Mouse (Mus musculus): ENCODE measurements around the gene 4930539E08Rik.

4930539E08Rik gene

DNA sequence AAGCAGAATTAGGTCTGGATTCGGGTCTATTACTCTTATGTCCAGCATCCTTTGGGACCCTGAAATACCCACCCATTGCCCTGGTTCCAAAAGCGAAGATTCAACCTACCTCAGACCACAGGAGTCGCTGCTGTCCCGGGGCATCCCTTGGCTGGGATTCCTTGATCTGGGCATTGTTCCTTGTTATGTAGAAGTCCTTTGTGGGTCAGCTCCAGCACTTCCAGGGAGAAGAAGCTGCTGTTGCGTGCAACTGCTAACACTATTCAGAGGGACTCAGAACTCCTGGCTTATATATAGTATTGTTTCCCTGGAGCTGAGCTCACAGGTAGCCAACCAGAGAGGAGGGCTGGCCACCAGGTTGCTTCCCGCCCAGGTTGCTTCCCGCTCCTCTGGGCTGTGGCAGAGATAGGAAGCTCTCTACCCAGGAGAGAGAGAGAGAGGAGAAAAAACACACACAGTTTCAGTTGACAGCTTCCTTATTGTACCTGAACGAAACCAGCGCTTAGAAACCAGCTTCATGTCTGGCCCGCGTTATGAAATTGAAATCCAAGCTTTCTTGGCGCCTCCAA, at the start of gene 4930539E08Rik:
Gene 4930539E08Rik, minus strand, starts transcription at position 265 of the 569 bp plus-strand sequence.
- DNase-seq (ENCODE audit: low spot score), result no peak

DNA sequence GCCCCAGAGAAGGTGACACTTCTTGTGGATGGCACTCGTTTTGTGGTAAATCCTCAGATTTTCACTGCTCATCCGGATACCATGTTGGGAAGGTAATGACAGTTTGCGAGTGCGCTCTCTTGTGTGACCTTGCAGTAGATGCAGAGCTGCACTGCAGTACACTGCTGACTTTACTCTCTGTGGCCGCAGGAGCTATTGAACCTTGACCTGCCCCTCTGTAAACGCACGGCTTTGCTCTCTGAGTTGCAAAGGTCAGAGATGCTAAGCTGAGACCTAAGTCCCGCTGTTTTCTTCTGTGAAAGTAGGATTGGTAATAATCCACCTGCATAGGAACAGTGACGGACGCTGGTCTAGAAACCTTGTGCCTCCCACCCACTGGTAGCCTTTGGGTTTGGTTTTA, 46.5 kb upstream of the 4930539E08Rik start:
- DNase-seq (ENCODE audit: low spot score), result no peak

- no peak for DNase-seq (ENCODE audit: low spot score)
Observed at GRCm38 (mm10) chr17:28960597-28960996, 45.5 kb upstream of the 4930539E08Rik start.

DNA sequence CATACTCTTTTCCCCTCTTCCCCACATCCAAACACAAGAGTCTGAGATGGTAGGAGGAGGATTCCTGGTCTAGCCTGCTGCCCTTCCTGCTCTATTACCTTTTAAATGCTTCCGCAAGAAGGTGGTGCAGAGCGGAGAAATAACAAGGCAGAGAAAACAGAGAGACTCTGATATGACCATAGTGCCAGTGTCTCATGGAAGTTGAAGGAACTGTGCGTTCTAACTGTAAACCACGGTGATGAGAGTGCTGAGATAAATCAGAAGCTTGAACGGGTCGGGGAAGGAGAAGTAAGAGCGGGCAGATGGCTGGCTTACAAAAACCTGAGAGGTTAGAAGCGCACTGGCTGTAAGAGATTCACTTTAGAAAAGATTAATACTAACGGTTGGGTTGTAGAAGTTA, 39.3 kb upstream of the 4930539E08Rik start:
- DNase-seq (ENCODE audit: low spot score), result no peak

DNA sequence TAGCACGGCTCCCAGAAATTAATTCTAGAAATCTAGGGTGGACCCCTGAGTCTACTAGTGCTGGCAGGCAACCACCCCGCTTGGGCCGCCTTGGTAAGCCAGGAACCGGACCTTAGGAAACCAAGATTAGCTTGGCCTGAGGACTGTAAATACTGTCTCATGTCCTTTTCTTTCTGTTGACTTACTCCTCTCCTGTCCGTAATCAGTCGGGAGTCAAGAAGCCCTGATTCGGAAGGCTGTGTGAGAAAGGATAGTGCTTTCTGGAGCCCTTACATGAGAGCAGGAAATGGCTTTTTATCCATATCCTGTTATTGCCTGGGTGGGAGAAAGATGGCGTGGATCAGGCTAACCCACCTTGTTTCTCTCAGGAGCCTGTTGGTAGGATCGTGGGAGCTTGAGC, 38.1 kb upstream of the 4930539E08Rik start:
- DNase-seq (ENCODE audit: low spot score), result no peak

DNA sequence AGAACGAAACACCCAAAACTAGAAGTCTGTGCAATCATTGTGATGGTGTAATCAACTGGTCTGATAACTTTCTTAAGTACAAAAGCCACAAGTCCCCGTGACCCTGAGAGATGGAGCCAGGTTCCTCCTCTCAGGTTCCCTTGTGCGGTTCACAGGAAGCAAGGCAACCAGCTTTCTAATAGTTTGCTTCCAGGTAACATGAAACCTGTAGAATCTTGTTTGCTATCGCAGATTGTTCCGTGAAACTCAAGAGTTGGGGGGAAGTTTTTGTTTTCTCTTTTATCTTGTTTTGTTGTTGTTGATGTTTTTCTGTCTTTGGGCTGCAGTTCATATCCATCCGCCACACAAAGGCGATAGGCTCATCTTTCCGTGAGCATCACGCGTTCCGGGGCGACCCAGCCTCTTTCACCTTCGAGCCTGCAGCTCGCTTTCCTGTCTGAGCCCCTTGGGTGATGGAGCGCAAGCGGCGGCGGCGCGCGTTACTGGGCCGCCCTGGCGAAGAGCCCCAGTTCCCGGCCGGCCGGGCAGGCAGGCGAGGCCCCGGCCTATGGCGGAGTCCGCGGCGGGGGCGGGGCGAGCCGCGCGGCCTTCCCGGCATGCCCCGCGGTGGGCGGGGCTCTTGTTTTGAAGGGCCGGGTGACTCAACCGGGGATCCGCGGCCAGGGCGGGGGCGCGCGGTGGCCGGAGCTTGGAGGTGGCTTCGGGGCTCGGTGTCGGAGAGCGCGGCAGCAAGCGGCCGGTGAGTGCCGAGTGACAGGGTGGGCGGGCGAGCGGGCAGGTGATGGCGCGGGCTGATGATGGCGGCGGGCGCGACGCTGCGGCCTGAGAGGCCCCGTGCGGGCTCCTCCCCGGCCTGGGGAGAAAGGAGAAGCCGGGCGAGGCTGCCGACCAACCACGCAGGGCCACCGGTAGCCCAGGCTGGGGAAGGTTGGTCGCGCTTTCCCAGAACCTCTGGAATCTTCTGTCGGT, 37.0 kb upstream of the 4930539E08Rik start, which contains the start of gene Kctd20:
Gene Kctd20, plus strand, starts transcription at position 120 of the 969 bp plus-strand sequence.
- peak; percentile 89 for DNase-seq (ENCODE audit: low spot score)

DNA sequence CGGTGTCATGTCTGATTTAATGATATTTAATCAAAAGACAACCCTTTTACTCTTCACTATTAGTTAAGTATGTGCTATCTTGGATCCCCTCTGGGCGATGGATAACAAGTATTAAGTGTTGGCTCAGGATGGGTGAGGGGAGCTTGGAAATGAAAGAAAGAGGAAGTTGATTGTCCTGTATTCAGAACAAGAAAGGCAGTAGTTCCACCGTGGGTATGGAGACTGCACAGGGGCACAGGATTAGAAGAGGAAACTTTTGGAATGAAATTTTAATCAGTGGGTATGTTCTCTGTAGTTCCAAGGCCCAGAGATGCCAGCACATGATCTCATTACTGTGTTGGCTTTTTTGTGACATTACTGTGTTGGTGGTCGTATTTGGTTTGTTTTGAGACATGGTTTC, 35.6 kb upstream of the 4930539E08Rik start:
- DNase-seq (ENCODE audit: low spot score), result no peak

DNA sequence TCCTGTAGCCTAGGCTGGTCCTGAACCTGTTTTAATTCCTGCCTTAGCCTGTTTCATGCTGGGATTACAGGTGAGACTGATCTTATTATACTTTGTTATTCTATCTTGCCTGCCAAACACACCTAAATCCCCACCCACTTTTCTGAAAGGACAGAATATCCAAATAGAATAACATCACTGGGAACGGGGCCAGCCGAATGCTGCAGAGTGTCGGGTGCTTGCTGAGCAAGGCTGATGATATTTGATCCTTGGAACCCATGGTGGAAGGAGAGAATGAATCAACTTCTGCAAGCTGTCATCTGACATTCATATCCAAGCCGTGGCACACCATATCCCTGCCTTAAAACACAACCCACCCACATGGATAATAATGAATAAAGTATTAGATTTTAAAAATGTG, 33.5 kb upstream of the 4930539E08Rik start:
- DNase-seq (ENCODE audit: low spot score), result no peak

GRCm38 (mm10) chr17:28947011-28947939, 32.2 kb upstream of the 4930539E08Rik start:
- no peak for DNase-seq (ENCODE audit: low spot score)

- DNase-seq (ENCODE audit: low spot score), result no peak
Observed at GRCm38 (mm10) chr17:28944481-28944880, 29.4 kb upstream of the 4930539E08Rik start.

DNA sequence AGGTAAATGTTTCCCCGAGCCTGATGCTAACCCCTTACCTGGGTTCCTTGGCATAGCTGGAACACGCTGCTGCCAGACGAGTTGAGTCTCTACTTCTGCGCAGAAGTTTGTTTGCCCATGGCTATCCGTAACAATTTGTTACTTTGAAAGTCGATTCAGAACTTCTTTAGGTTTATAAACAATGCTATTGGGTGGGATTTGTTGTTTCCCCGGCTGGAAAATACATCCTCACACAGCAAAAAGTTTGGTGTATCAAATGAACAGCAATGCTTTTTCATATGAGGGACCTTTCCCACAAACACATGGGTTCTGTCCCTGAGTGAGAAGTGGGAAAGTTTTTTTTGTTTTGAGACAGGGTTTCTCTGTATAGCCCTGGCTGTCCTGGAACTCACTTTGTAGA, 28.6 kb upstream of the 4930539E08Rik start, which contains the start of gene Pxt1:
Gene Pxt1, minus strand, starts transcription at position 101 of the 400 bp plus-strand sequence.
- DNase-seq (ENCODE audit: low spot score), result no peak

GRCm38 (mm10) chr17:28942101-28942500, 27.0 kb upstream of the 4930539E08Rik start:
- DNase-seq (ENCODE audit: low spot score), result no peak

GRCm38 (mm10) chr17:28940776-28941555, 25.8 kb upstream of the 4930539E08Rik start:
- no peak for DNase-seq (ENCODE audit: low spot score)

DNA sequence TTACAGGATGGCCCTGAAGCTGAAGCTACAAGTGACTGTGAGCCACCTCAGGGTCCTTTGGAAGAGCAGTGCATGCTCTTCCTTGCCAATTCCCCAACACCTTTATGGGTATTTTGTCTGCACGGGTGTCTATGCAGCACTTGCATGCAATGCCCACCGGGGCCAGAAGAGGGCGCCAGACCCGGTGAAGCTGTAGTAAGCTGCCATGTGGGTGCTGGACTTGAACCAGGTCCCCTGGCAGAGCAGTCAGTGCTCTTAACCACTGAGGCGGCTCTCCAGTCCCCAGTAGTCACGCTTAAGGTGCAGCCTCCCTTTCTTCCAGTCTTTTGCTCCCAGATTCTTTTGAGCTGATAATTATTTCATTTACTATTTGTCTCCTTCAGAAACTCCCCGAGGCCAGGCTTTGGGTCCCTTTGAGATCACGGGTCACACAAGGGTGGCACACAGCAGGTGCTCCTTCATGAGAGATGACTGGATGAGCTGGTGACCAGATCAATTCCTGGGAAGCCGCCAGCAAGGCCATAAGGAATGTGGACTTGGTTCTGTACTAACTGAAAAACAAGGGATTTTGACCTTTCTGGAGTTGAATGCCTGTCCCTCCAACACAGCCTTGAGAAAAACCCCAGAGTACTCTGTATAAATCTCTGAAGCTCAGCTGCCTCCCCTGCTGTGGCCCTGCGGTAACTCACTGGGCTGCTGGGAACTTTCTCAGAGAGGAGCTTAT, 21.7 kb upstream of the 4930539E08Rik start:
- DNase-seq (ENCODE audit: low spot score), result no peak

GRCm38 (mm10) chr17:28936133-28936532, 21.0 kb upstream of the 4930539E08Rik start:
- DNase-seq (ENCODE audit: low spot score), result no peak

DNA sequence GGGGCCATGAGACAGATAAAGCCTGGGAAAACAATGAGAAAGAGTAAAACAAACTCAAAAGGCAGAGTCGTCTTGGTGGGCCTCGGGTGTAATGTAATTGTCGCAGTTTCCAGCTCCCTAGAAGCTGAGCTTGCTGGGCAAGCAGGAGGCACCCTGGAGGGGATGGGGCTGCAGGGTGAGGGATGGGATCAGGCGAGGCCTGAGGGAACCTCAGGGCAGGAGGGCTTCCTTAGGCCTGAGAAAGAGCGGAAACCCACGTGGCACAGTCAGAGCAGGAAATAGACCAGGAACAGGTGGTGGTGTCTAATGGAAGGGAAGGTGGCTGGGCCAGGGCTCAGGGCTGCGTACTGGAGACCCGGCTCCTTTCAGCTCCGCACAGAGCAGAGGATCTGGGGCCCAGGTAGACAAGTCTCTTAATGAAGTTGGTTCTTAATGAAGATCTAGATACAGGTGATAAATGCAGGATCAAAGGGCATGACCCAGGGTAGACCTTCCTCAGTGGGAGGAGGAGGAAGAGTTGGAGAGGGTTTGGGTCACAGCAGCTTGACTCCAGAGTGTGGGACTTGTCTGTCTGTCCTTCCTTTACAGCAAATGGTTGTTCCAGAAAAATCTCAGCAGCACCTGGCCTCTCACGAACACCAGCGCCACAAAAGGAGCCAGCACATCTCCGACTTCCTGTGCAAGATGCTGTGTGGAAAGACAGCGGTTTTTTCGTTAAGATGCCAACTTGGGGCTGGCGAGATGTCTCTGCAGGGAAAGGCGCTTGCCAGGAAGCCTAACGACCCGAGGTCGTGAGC, 19.2 kb upstream of the 4930539E08Rik start:
- DNase-seq (ENCODE audit: low spot score), result no peak

DNA sequence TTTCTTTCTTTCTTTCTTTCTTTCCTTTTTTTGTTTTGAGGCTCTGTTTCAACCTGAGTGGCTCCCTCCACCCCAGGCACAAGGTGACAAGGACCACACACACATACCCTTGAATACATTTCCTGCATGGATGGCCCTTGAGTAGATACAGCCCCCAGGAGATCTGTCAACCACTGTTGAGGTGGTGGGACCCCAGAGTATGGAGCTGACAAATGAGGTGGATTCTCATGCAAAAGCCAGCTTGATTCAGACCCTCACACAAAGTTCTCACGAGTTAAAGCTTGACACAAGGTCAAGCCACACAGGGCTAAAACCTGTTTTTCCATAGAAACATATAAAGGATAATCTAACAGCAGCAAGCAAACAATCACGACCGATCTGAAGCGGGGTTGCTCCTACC, 17.1 kb upstream of the 4930539E08Rik start:
- no peak for DNase-seq (ENCODE audit: low spot score)

- DNase-seq (ENCODE audit: low spot score), result no peak
Observed at GRCm38 (mm10) chr17:28931436-28932211, 16.5 kb upstream of the 4930539E08Rik start.
